Mouse (Mus musculus): ENCODE results near the gene Hirip3. TPM values are rescaled to one million over a fixed set of nuclear protein-coding genes. Genes with fewer than 3 reads are reported as not detected.

Hirip3 gene
- polyA plus RNA-seq, 1 experiment = 116 TPM

- Histone ChIP-seq H3K9me3 (replicated peaks; ENCODE audit: control insufficient read depth, insufficient read depth, low read length, poor library complexity, severe bottlenecking) (no peaks in the 10 kb centered on the region), H3K27me3 (ENCODE audit: control insufficient read depth, insufficient read depth, low read length, poor library complexity, severe bottlenecking) (no peaks in the 10 kb centered on the region), H3K9ac (ENCODE audit: low read depth, poor library complexity, severe bottlenecking) (peak within 1 kb of the TSS; percentile 72), H3K4me1 (ENCODE audit: control insufficient read depth, insufficient read depth, low read length) (peaks cover 4% of the 10 kb centered on the region), H3K36me3 (ENCODE audit: control insufficient read depth, insufficient read depth, low read length, poor library complexity, severe bottlenecking) (peaks cover 11% of the 10 kb centered on the region), H3K4me3 (ENCODE audit: low read depth, low read length) (peak within 1 kb of the TSS; percentile 91), H3K27ac (ENCODE audit: insufficient read depth, low read length) (peak within 1 kb of the TSS; percentile 75)
- TF ChIP-seq POLR2A (IDR thresholded peaks at IDR 0.05; ENCODE audit: insufficient read depth, low read length) = peak; percentile 66
- no peak for TF ChIP-seq EP300 (IDR thresholded peaks at IDR 0.05; ENCODE audit: insufficient read depth, low read depth, low read length)
Measured at GRCm38 (mm10) chr7:126884286-126885164, 22.8 kb downstream of the Hirip3 start, which contains the start of gene Taok2. Gene Taok2 (minus strand): TSS chr7:126884703.

GRCm38 (mm10) chr7:126887281-126887680 is 25.5 kb downstream of the Hirip3 start:
- peaks cover 2% of the 10 kb centered on the region for H3K4me1 ChIP-seq (ENCODE audit: control insufficient read depth, insufficient read depth, low read length)
- H3K27me3 ChIP-seq (ENCODE audit: control insufficient read depth, insufficient read depth, low read length, poor library complexity, severe bottlenecking) = no peaks in the 10 kb centered on the region
- H3K9ac ChIP-seq (ENCODE audit: low read depth, poor library complexity, severe bottlenecking) = no peak overlapping the region
- H3K4me3 ChIP-seq (ENCODE audit: low read depth, low read length) = no peak overlapping the region
- no peaks in the 10 kb centered on the region for H3K36me3 ChIP-seq (ENCODE audit: control insufficient read depth, insufficient read depth, low read length, poor library complexity, severe bottlenecking)
- H3K27ac ChIP-seq (ENCODE audit: insufficient read depth, low read length) = no peak overlapping the region
- TF ChIP-seq CTCF (IDR thresholded peaks at IDR 0.05; ENCODE audit: low read depth, low read length) (no peak), POLR2A (IDR thresholded peaks at IDR 0.05; ENCODE audit: insufficient read depth, low read length) (no peak), EP300 (IDR thresholded peaks at IDR 0.05; ENCODE audit: insufficient read depth, low read depth, low read length) (no peak)
- no peaks in the 10 kb centered on the region for H3K9me3 ChIP-seq (replicated peaks; ENCODE audit: control insufficient read depth, insufficient read depth, low read length, poor library complexity, severe bottlenecking)

- H3K9me3 ChIP-seq (replicated peaks; ENCODE audit: control insufficient read depth, insufficient read depth, low read length, poor library complexity, severe bottlenecking) = no peaks in the 10 kb centered on the region
- 0 out of 2 replicates have a peak, but pooled peaks have one; percentile 12 for TF ChIP-seq EP300 (IDR thresholded peaks at IDR 0.05; ENCODE audit: insufficient read depth, low read depth, low read length)
- peak; percentile 66 for TF ChIP-seq CTCF (IDR thresholded peaks at IDR 0.05; ENCODE audit: low read depth, low read length)
- no peak for TF ChIP-seq POLR2A (IDR thresholded peaks at IDR 0.05; ENCODE audit: insufficient read depth, low read length)
- no peaks in the 10 kb centered on the region for H3K36me3 ChIP-seq (ENCODE audit: control insufficient read depth, insufficient read depth, low read length, poor library complexity, severe bottlenecking)
- H3K27ac ChIP-seq (ENCODE audit: insufficient read depth, low read length) = no peak overlapping the region
- H3K27me3 ChIP-seq (ENCODE audit: control insufficient read depth, insufficient read depth, low read length, poor library complexity, severe bottlenecking) = no peaks in the 10 kb centered on the region
- H3K4me1 ChIP-seq (ENCODE audit: control insufficient read depth, insufficient read depth, low read length) = peaks cover 2% of the 10 kb centered on the region
- no peak overlapping the region for H3K4me3 ChIP-seq (ENCODE audit: low read depth, low read length)
- H3K9ac ChIP-seq (ENCODE audit: low read depth, poor library complexity, severe bottlenecking) = no peak overlapping the region
Measured at GRCm38 (mm10) chr7:126888852-126889251, 27.1 kb downstream of the Hirip3 start.

- TF ChIP-seq EP300 (IDR thresholded peaks at IDR 0.05; ENCODE audit: insufficient read depth, low read depth, low read length) = no peak
- Histone ChIP-seq H3K9ac (ENCODE audit: low read depth, poor library complexity, severe bottlenecking) (no peak overlapping the region), H3K4me1 (ENCODE audit: control insufficient read depth, insufficient read depth, low read length) (no peaks in the 10 kb centered on the region), H3K27ac (ENCODE audit: insufficient read depth, low read length) (no peak overlapping the region), H3K4me3 (ENCODE audit: low read depth, low read length) (no peak overlapping the region), H3K27me3 (ENCODE audit: control insufficient read depth, insufficient read depth, low read length, poor library complexity, severe bottlenecking) (no peaks in the 10 kb centered on the region), H3K36me3 (ENCODE audit: control insufficient read depth, insufficient read depth, low read length, poor library complexity, severe bottlenecking) (no peaks in the 10 kb centered on the region), H3K9me3 (replicated peaks; ENCODE audit: control insufficient read depth, insufficient read depth, low read length, poor library complexity, severe bottlenecking) (no peaks in the 10 kb centered on the region)
Measured at GRCm38 (mm10) chr7:126896912-126897311, 35.1 kb downstream of the Hirip3 start.

GRCm38 (mm10) chr7:126897390-126898101 is 35.8 kb downstream of the Hirip3 start:
- TF ChIP-seq POLR2A (IDR thresholded peaks at IDR 0.05; ENCODE audit: insufficient read depth, low read length) (no peak), CTCF (IDR thresholded peaks at IDR 0.05; ENCODE audit: low read depth, low read length) (no peak), EP300 (IDR thresholded peaks at IDR 0.05; ENCODE audit: insufficient read depth, low read depth, low read length) (no peak)
- Histone ChIP-seq H3K4me1 (ENCODE audit: control insufficient read depth, insufficient read depth, low read length) (no peaks in the 10 kb centered on the region), H3K27me3 (ENCODE audit: control insufficient read depth, insufficient read depth, low read length, poor library complexity, severe bottlenecking) (no peaks in the 10 kb centered on the region), H3K9ac (ENCODE audit: low read depth, poor library complexity, severe bottlenecking) (peak overlapping the region; percentile 43), H3K36me3 (ENCODE audit: control insufficient read depth, insufficient read depth, low read length, poor library complexity, severe bottlenecking) (no peaks in the 10 kb centered on the region), H3K27ac (ENCODE audit: insufficient read depth, low read length) (no peak overlapping the region), H3K9me3 (replicated peaks; ENCODE audit: control insufficient read depth, insufficient read depth, low read length, poor library complexity, severe bottlenecking) (no peaks in the 10 kb centered on the region), H3K4me3 (ENCODE audit: low read depth, low read length) (peak overlapping the region; percentile 71)
